Mouse (Mus musculus): Measurements from ENCODE around the gene Txn2.

The Txn2 gene

DNA sequence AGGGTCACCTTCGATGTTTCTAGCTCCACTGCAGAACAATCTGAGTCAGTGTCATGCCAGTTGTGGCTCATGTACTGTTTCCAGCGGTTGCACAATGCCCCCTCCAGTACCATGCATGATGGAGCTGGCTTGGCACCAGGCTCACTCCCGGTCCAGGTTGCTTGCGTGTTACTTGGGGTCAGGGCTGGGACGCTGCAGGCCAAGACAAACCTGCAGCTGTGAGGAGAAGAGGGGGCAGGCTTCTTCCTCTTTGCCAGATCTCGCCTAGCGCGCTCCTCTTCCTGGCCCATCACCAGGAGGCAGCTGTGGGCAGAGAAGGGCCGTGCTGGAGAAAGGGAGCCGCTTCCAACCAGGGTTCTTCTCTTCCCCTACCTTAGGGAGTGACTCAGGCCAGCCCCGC is 5.5 kb upstream of the Txn2 start:
- DNase-seq (ENCODE audit: low spot score in 2 of 2), result no peak

DNA sequence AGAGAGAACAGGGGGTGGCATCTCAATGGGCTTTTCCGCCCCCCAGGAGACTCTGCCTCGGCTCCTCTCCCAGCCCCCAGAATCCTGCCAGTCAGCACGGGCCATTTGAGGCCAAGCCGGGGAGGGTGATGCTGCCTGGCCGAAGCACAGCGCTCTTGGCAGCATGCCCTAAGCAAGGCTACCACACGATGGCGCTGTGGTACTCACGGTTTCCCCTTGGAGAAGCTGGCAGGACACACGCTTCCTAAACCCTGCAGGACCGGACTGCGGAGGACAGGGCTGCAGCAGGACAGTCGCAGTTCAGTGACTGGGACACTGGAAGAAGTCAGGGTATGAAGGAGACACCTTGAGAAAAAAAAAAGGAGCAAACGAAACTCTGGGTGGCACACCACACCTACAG is 5.0 kb upstream of the Txn2 start:
- peak; percentile 87 for DNase-seq (ENCODE audit: low spot score in 2 of 2)

- DNase-seq (ENCODE audit: low spot score in 2 of 2), result no peak
Measured at GRCm38 (mm10) chr15:77933222-77933621, 4.4 kb upstream of the Txn2 start.

- DNase-seq (ENCODE audit: low spot score in 2 of 2), result peak; percentile 68 to 79
Measured at GRCm38 (mm10) chr15:77931689-77932016, 2.8 kb upstream of the Txn2 start.

DNA sequence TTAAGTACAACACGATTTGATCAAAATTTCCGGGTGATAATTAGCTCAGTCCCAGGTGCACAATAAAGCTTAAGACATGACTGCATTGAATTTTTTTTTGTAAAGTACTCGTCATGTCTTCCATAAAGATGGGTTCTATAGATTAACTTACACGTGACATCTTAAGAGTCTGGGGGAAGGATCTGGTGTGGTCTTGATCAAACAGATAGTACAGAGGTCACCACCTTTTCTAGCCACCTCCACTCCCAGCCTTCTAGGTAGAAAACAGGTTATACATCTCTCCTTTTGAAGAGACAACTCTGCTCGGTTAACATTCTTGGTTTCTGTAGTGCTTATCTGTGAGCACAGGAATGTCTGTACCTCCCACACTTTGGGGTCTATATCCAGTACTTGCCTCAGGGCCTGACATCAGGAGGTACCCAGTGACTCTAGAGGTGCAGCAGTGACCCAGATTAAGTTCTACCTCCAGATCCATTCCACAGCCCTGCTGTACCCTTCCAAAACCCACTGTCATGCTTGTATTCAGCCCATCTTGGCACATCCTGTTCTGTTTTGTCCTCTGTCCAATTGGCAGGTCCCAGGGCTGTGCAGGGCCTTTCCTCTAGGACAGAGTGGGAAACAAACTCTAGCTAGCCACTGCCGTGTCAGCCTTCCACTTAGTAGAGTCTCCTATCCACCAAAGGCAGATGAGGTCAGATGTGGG is 2.3 kb upstream of the Txn2 start:
- DNase-seq (ENCODE audit: low spot score in 2 of 2), result no peak

DNA sequence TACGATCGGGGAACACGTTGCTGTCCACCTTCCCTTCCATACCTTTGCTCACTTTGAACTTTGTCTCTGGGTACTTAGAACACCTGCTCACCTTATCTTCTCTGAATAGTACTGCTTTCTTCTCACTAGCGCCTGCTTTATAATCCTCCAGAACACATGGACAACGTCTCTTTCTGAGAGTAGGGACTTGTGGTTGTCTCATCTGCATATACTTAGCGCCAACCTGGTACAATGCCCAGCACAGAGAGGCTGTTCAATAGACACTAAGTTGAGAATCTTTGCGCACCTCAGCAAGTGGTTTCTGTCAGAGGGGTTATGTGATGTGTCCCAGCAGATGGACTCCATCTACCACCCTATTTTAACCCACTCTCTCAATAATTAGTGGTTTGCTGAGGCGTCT is 998 bp upstream of the Txn2 start:
- no peak for DNase-seq (ENCODE audit: low spot score in 2 of 2)

DNA sequence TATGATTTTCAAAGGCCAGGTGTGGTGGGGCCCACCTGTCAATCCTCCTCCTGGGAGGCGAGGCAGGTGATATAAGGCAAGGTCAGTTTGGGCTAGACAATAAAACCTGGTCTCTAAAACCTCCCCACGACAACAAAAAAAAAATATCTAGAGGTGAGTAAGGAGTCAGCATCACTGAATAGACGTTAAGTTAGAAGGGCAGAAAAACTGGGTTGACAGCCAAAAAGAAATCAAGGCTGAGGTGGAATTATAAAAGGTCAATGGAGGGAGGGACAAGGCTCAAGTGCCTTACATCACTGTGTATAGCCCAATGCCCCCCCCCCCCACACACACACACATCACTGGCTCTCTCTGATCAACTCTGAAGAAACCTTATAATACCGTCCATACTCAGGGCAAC is 715 bp downstream of the Txn2 start:
- DNase-seq (ENCODE audit: low spot score in 2 of 2), result no peak

DNA sequence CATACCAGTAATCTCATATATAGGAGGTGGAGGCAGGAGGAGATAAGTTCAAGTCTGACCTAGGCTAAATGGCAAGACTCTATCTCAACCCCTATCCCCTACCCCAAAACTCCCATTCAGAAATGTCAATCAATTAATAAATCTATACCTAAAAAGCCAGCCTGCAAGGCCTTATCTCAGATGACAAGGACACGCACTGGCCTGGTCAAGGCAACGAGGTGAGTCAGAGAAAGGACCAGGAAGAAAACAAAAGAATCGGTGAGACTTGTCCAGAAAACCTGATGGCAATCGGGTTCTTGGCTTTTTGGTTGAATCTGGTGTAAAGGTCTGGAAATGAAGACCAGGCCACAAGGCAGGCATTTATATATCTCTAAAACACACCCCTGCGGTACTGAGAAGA is 1.9 kb downstream of the Txn2 start:
- no peak for DNase-seq (ENCODE audit: low spot score in 2 of 2)

GRCm38 (mm10) chr15:77925195-77925594 is 3.6 kb downstream of the Txn2 start:
- no peak for DNase-seq (ENCODE audit: low spot score in 2 of 2)

DNA sequence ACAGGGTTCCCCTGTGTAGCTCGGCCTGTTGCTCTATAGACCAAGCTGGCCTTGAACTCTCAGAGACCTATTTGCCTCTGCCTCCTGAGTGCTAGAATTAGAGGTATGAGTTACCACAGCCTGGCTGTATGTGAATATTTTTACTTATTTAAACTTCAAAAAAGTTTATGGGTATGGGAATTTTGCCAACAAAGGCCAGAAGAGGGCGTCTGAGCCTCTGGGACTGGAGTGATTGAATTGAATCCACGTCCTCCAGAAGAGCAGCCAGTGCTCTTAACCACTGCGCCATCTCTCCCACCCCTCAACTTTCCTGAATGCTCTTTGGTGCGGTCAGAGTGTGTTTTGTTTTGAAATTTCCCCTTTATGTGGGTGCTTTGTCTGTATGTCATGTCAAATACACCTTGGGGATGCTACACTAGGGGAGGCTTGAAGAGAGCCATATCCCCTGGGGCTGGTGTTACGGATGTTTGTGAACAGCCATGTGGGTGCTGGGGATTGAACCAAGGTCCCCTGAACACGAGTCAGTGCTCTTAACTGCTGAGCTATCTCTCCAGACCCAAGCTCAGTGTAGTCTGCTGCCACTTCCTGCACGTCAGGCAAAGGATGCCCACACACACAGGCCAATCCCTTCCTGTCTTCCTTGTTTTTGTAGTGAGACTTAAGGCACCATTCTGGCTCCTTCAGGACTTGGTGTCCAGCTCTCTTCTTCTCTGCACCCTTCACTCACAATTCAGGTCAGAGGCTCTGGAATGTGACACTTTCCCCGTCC is 5.4 kb downstream of the Txn2 start:
- DNase-seq (ENCODE audit: low spot score in 2 of 2), result no peak

DNA sequence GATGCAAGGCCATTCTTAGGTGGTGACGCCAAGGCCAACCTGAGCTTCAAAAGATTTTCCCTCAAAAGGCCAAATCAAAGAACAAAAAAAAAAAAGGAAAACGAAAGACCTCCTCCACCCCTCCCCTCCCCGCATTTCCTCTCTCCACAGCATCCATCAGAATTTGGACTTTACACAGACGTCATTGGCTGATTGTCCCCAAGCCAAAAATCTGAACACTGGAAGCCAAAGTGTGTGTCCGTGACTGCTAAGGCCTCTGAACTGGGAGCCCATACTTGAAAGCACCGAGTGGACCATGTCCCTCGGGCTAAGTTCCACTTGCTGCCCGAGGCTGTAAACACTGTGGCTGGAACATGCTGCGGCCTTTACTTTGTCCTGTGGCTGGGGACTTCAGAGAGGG is 6.1 kb downstream of the Txn2 start:
- no peak for DNase-seq (ENCODE audit: low spot score in 2 of 2)

- DNase-seq (ENCODE audit: low spot score in 2 of 2), result no peak
Measured at GRCm38 (mm10) chr15:77921636-77922035, 7.2 kb downstream of the Txn2 start.

DNA sequence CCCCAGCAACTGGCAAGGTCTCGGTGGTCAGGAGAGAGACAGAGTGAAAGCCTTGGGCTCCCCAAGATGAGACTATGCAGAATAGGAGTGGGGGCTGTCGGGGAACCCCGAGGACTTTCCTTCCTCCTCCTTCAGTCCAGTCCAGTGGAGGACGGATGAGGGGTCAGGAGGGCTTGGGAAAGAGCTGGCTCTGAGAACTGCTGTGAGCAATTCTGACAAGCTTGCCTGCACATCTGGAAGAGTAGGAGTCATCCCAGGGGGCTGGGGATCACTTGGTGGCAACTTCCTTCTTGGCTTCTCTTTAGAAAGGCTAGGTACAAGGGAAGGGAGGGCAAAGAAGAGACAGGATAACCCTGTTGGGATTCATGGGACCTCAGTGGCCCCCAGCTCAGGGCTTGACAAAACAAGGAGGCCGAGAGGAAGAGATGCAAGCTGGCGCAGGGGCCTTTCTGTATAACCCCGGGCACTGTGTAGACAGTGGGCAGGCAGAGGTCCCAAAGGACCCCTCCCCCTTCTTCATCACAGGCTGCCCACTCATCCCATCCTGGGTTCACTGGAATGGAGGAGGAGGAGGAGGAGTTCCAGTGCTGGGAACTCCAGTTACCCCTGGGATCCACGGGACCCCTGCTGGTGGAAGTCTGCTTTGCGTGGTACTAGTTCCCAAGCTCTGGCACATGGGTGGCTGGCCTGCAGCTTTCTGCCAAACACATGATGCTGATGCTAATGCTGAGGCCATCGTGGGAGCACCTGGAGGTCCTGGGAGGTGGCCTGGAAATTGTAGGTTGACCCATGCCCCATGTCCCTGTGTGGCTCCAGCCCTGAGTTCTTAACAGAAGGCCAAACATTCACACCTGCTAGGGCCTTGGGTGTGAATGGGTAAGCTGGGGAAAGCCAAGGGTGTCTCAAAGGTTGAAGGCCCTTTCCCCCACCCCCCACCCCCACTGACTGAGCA is 8.0 kb downstream of the Txn2 start:
- DNase-seq (ENCODE audit: low spot score in 2 of 2), result no peak

GRCm38 (mm10) chr15:77919441-77919840 is 9.4 kb downstream of the Txn2 start:
- DNase-seq (ENCODE audit: low spot score in 2 of 2), result no peak

DNA sequence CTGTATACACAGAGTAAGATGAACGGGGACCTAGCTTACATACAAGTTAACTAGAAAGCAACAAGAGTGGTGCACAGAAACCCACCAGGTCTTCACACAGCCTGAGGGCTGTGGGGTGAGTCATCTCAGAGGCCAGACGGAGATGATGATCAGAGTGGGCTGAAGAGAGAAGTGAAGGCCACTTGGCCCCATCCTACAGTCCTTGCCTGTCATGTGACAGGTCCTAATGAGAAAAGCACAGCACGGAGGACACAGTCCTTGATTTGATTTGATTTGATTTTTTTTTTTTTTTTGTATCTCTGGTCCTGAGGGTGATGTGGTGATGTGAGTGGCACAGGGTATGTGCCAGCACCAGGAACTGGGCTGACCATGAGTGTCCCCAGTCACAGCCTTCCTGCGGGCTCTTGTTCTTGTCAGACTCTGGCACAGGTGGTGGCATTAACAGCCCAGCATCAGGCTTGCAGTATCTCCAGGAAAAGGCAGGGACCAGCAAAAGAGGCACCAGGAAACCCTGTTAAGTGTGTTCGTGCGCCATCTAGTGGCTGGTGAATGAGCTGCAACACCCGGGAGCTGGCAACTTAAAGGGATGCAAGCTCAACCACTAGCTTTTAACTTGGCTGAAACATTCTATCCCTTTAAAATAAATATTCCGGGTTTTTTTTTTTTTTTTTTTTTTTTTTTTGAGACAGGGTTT is 11.8 kb downstream of the Txn2 start:
- peak; percentile 72 to 81 for DNase-seq (ENCODE audit: low spot score in 2 of 2)

DNA sequence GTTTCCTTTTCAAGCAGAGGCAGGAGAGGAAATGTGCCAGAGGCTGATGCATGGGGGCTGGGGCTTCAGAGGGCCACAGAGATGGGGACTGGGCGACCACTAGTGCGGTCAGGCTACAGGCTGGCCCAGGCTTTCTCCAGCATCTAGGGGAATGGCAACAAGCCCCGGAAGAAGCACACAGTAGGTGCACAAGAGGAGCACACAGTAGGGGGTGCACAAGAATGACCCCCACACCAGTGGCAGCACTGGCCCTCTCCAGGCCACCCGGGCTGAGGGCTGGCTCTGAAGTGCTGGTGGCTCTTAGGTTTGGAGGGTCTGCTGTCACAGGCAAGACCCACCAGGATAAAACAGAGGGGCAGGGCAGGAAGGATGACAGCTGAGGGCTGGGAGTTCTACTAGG is 13.5 kb downstream of the Txn2 start:
- DNase-seq (ENCODE audit: low spot score in 2 of 2), result no peak

DNA sequence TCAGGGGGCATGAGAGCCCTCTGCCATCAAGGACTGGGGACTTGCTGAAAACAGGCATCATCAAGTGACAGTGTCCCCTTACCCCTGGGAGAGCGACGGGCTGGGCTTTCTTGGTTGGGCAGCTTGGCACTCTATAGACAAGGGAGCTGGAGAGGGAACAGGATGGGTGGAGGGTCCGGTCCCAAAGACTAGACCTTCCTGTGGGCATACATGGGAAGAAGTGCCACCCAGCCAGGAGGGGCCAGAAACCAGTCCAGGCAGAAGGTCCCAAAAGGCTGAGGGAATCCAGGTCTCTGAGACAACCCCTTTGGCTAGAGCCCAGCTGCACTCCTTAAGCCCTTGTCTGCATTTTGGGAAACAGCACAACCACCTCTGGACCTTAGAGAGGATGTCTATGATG is 14.3 kb downstream of the Txn2 start:
- DNase-seq (ENCODE audit: low spot score in 2 of 2), result no peak

DNA sequence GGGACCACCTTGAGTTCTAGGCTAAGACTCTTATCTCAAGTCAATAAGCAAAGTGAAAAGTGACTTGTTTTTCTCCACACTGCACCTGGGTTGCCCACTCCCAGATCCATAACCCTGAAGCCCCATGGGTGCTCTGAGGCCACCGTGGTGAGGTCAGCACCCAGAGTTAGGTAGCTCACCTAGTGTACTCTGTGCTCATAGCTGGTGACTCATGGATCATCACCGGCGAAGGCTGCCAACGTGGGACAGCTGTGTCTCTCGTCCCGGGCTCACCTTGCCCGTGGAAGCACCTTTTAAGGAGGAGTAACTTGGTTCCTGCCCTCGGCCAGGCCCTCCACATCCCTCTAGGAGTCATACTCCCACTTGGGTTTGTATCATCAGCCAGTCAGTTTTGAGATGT is 15.8 kb downstream of the Txn2 start:
- no peak for DNase-seq (ENCODE audit: low spot score in 2 of 2)

DNA sequence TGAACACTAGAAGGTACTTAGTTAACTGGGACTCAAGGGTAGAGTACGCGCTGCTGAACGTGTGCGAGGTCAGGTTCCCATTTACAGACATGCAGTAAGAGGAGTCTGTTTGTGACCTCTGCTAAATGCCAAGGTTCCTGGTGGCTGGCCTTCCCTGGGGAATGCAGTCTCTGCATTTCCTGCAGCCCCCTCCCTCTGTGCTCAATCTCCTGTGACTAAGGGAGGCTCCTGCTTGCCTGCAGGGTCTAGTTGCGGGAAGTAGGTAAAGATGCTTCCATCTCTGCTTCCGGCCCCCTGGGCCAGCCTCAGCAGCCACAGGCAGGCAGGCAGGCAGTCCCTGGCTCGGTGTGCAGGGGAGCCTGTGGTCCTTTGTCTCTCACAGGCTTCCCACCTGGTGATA is 16.2 kb downstream of the Txn2 start:
- DNase-seq (ENCODE audit: low spot score in 2 of 2), result no peak

DNA sequence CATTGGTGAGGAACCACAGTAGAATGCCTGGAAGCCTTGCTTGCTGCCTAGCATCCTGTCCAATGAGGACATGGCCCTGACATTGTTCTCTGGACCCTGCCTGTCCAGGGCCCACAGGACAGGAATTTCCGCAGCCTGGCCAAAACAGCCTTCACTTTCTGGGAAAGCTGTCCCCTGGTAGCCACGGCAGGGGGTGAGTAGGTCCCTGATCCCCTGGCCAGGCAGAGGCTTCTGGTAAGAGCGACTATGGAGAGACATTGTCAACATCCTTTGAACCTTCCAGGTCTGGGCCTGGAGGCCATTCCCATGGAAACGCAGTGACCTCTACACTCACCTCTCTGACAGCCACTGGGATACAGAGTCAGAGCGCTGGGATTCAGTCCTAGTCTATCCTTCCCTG is 16.8 kb downstream of the Txn2 start:
- no peak for DNase-seq (ENCODE audit: low spot score in 2 of 2)

DNA sequence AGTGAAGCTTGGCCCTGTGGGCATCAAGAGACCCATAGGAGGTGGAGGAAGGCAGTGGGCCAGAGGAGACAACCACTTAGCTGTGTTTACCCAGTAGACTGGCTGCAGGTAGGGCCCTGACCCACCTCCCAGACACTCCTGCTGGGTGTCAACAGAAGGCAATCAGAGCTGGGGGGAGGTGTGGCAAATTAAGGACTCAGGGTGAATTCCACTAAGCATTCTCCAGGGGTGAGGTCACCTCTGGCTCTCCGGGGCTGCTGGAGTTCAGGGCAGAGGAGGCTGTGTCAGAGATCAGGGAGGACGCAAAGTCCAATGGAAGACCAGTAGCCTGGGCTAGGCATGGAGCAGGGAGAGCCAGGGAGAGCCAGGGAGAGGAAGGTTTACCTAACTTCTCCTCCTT is 17.7 kb downstream of the Txn2 start:
- DNase-seq (ENCODE audit: low spot score in 2 of 2), result no peak

Measured in spleen, postnatal 36 days (tissue).